Mouse (Mus musculus): Measurements from ENCODE around the gene Olfr319. TPM values are rescaled to one million over a fixed set of nuclear protein-coding genes. Genes with fewer than 3 reads are reported as not detected.
"Not testable (repeated sequence)": the region's sequence is repeated elsewhere in the genome, so short reads cannot be mapped to it uniquely, and the experiment has no call there.

Gene Olfr319
- polyA plus RNA-seq, 1 experiment from 2014 or later: 0.33 TPM

DNA sequence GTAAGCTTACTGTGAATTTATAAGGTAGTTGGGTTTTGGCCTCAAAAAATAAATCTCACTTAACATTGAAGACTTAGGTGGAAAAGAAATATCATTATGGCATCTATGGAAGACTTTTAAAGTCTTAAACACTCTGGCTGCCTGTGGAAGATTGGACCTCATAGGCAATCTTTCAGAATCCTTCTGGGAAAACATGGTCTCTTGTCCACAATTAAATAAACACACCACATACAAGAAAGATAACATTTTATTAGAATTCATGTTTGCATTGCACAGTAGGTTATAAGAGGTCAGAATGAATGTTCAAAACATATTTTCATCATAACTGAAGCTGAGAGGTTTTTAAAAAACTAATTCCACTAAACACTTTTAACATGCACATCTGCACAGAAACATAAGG, 25.0 kb downstream of the Olfr319 start, which contains the start of gene Olfr318:
Gene Olfr318, minus strand, starts transcription at position 101 of the 400 bp plus-strand sequence.
- DNase-seq (ENCODE audit: low spot score): no peak
- Histone ChIP-seq H3K27me3 (replicated peaks; ENCODE audit: control insufficient read depth, insufficient read depth, low read length) (no peaks in the 10 kb centered on the region), H3K4me3 (ENCODE audit: low read depth, low read length) (no peak within 1 kb of the TSS), H3K4me2 (ENCODE audit: low read depth, low read length) (no peak within 1 kb of the TSS), H3K27ac (replicated peaks; ENCODE audit: low read depth, low read length) (no peak within 1 kb of the TSS), H3K4me1 (ENCODE audit: control insufficient read depth, insufficient read depth, low read length) (no peaks in the 10 kb centered on the region), H3K9me3 (ENCODE audit: control insufficient read depth, low read length) (no peaks in the 10 kb centered on the region), H3K9ac (ENCODE audit: low read depth, low read length) (no peak within 1 kb of the TSS), H3K36me3 (ENCODE audit: control insufficient read depth, insufficient read depth, low read length) (no peaks in the 10 kb centered on the region)
- ATAC-seq (ENCODE audit: low read depth): no peak

GRCm38 (mm10) chr11:58727896-58728650, 29.1 kb downstream of the Olfr319 start:
- not testable (repeated sequence) for H3K4me2 ChIP-seq (ENCODE audit: low read depth, low read length); H3K9me3 ChIP-seq (ENCODE audit: control insufficient read depth, low read length); H3K4me1 ChIP-seq (ENCODE audit: control insufficient read depth, insufficient read depth, low read length); DNase-seq (ENCODE audit: low spot score); H3K27ac ChIP-seq (replicated peaks; ENCODE audit: low read depth, low read length); H3K36me3 ChIP-seq (ENCODE audit: control insufficient read depth, insufficient read depth, low read length); ATAC-seq (ENCODE audit: low read depth); H3K4me3 ChIP-seq (ENCODE audit: low read depth, low read length); H3K27me3 ChIP-seq (replicated peaks; ENCODE audit: control insufficient read depth, insufficient read depth, low read length); H3K9ac ChIP-seq (ENCODE audit: low read depth, low read length)
- 69% methylated on average over 6 of the region's 6 CpGs for WGBS

DNA sequence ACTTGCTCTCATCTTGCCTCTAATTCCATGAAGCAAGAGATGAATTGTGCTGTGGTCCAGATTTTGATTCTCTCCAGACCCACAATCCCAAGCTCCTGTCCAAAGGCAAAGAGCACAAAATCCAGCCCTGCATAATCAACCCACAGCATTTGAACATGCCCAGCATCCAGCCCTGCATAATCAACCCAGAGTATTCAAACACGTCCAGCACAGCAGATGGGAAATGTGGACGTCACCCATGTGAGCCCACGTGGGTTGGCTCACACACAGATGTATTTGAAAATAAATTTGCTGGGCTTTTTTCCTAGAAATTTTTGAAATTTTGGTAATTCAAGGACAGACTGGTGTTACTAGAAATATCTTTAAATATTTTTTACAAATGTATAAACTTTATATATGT, 34.4 kb downstream of the Olfr319 start:
- no peak overlapping the region for H3K4me3 ChIP-seq (ENCODE audit: low read depth, low read length)
- no peak for ATAC-seq (ENCODE audit: low read depth)
- 50% methylated on average over 3 of the region's 3 CpGs for WGBS

DNA sequence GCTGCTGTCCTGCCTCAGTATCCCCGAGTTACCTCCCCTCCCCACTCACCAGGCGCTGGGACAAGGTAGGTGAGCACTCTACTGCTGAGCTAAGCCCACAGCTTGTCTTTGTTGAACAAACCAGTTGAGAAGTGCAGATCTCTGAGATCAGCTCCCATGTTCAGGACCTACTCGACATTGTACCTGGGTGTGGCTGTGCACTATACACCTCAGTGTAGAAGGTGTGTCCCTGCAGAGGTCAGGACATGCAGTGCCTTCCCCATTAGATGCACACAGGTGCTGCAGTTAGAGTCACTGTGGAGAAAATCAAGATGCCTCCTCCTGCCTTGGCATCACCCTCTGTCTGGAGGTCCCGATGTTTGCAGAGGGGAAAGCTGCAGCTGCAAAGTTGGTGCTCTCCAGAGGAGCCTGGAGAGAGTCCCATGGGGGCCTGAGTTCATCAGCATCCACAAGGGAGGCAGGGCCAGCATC, 39.9 kb downstream of the Olfr319 start, which contains the start of gene Olfr317:
Gene Olfr317, minus strand, starts transcription at position 421 of the 471 bp plus-strand sequence.
- Histone ChIP-seq H3K27ac (replicated peaks; ENCODE audit: low read depth, low read length) (no peak within 1 kb of the TSS), H3K27me3 (replicated peaks; ENCODE audit: control insufficient read depth, insufficient read depth, low read length) (no peaks in the 10 kb centered on the region), H3K4me1 (ENCODE audit: control insufficient read depth, insufficient read depth, low read length) (no peaks in the 10 kb centered on the region), H3K4me3 (ENCODE audit: low read depth, low read length) (no peak within 1 kb of the TSS), H3K4me2 (ENCODE audit: low read depth, low read length) (no peak within 1 kb of the TSS), H3K36me3 (ENCODE audit: control insufficient read depth, insufficient read depth, low read length) (no peaks in the 10 kb centered on the region), H3K9me3 (ENCODE audit: control insufficient read depth, low read length) (no peaks in the 10 kb centered on the region), H3K9ac (ENCODE audit: low read depth, low read length) (no peak within 1 kb of the TSS)
- DNase-seq (ENCODE audit: low spot score) (peak; percentile 7), ATAC-seq (ENCODE audit: low read depth) (no peak)
- WGBS: 73% methylated on average over 4 of the region's 4 CpGs

More for the DNA sequence above, 34.4 kb downstream of the Olfr319 start:
- Histone ChIP-seq H3K9ac (ENCODE audit: low read depth, low read length) (no peak overlapping the region), H3K4me2 (ENCODE audit: low read depth, low read length) (no peak overlapping the region), H3K4me1 (ENCODE audit: control insufficient read depth, insufficient read depth, low read length) (no peaks in the 10 kb centered on the region), H3K27me3 (replicated peaks; ENCODE audit: control insufficient read depth, insufficient read depth, low read length) (no peaks in the 10 kb centered on the region), H3K36me3 (ENCODE audit: control insufficient read depth, insufficient read depth, low read length) (no peaks in the 10 kb centered on the region), H3K27ac (replicated peaks; ENCODE audit: low read depth, low read length) (no peak overlapping the region), H3K9me3 (ENCODE audit: control insufficient read depth, low read length) (no peaks in the 10 kb centered on the region)
- DNase-seq (ENCODE audit: low spot score): no peak

- not testable (repeated sequence) for H3K9ac ChIP-seq (ENCODE audit: low read depth, low read length); H3K4me3 ChIP-seq (ENCODE audit: low read depth, low read length); ATAC-seq (ENCODE audit: low read depth); H3K36me3 ChIP-seq (ENCODE audit: control insufficient read depth, insufficient read depth, low read length); H3K4me2 ChIP-seq (ENCODE audit: low read depth, low read length); H3K27ac ChIP-seq (replicated peaks; ENCODE audit: low read depth, low read length); DNase-seq (ENCODE audit: low spot score); H3K27me3 ChIP-seq (replicated peaks; ENCODE audit: control insufficient read depth, insufficient read depth, low read length); H3K4me1 ChIP-seq (ENCODE audit: control insufficient read depth, insufficient read depth, low read length); H3K9me3 ChIP-seq (ENCODE audit: control insufficient read depth, low read length)
- 89% methylated on average over 18 of the region's 18 CpGs for WGBS
Observed at GRCm38 (mm10) chr11:58751096-58751495, 52.1 kb downstream of the Olfr319 start.

DNA sequence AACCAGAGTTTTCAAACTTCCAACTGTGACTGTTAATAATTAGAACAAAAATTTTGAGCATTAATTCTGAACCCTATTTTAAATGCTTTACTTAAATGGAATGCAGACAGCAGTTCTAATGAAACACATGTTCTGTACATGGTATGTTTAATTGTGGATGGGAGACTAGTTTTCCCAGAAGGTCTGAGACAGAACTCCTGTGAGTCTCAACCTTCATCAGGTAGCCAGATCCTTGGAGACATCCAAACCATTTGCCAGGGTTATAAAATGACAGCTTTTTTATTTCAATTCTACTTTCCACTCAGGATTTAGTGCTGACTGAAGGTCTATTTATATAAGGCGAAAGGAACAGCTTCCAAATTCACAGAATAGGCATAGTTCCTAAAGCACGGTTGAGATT, 53.5 kb downstream of the Olfr319 start, which contains the start of gene Olfr316:
Gene Olfr316, plus strand, starts transcription at position 301 of the 400 bp plus-strand sequence.
- Histone ChIP-seq H3K4me1 (ENCODE audit: control insufficient read depth, insufficient read depth, low read length) (no peaks in the 10 kb centered on the region), H3K27ac (replicated peaks; ENCODE audit: low read depth, low read length) (no peak within 1 kb of the TSS), H3K27me3 (replicated peaks; ENCODE audit: control insufficient read depth, insufficient read depth, low read length) (no peaks in the 10 kb centered on the region), H3K36me3 (ENCODE audit: control insufficient read depth, insufficient read depth, low read length) (no peaks in the 10 kb centered on the region), H3K9me3 (ENCODE audit: control insufficient read depth, low read length) (no peaks in the 10 kb centered on the region), H3K4me3 (ENCODE audit: low read depth, low read length) (no peak within 1 kb of the TSS), H3K4me2 (ENCODE audit: low read depth, low read length) (no peak within 1 kb of the TSS), H3K9ac (ENCODE audit: low read depth, low read length) (no peak within 1 kb of the TSS)
- ATAC-seq (ENCODE audit: low read depth) (no peak), DNase-seq (ENCODE audit: low spot score) (no peak)
- 75% methylated on average over 2 of the region's 2 CpGs for WGBS

Other genes with a start within 250 kb of the Olfr319 start
- not detected in 2 replicates for gene Lypd9, start 246.2 kb upstream of the Olfr319 start, polyA plus RNA-seq (2014; fragmentation: Nextera tagmentation; extraction: Ambion mirVana)
- gene Olfr30, start 236.9 kb upstream of the Olfr319 start, polyA plus RNA-seq (2014; fragmentation: Nextera tagmentation; extraction: Ambion mirVana): 0.13 and 0.15 TPM in 2 replicates
- 0.11 and 0.12 TPM in 2 replicates for gene Olfr332, start 206.6 kb upstream of the Olfr319 start, polyA plus RNA-seq (2014; fragmentation: Nextera tagmentation; extraction: Ambion mirVana)
- not detected in 2 replicates for gene Olfr331, start 196.6 kb upstream of the Olfr319 start, polyA plus RNA-seq (2014; fragmentation: Nextera tagmentation; extraction: Ambion mirVana)
- 0.30 and 0.46 TPM in 2 replicates for gene Olfr330, start 164.3 kb upstream of the Olfr319 start, polyA plus RNA-seq (2014; fragmentation: Nextera tagmentation; extraction: Ambion mirVana)
- 0.31 TPM in 1 of 2 replicates, not detected in the other for gene Olfr329-ps, start 152.7 kb upstream of the Olfr319 start, polyA plus RNA-seq (2014; fragmentation: Nextera tagmentation; extraction: Ambion mirVana)
- gene Olfr328, start 143.5 kb upstream of the Olfr319 start, polyA plus RNA-seq (2014; fragmentation: Nextera tagmentation; extraction: Ambion mirVana): not detected in 2 replicates
- gene Olfr224, start 128.6 kb upstream of the Olfr319 start, polyA plus RNA-seq (2014; fragmentation: Nextera tagmentation; extraction: Ambion mirVana): not detected in 2 replicates
- not detected in 2 replicates for gene Olfr325, start 121.4 kb upstream of the Olfr319 start, polyA plus RNA-seq (2014; fragmentation: Nextera tagmentation; extraction: Ambion mirVana)
- not detected in 2 replicates for gene Olfr324, start 104.0 kb upstream of the Olfr319 start, polyA plus RNA-seq (2014; fragmentation: Nextera tagmentation; extraction: Ambion mirVana)
- not detected in 2 replicates for gene 2210407C18Rik, start 83.1 kb upstream of the Olfr319 start, polyA plus RNA-seq (2014; fragmentation: Nextera tagmentation; extraction: Ambion mirVana)
- gene Olfr323, start 68.7 kb upstream of the Olfr319 start, polyA plus RNA-seq (2014; fragmentation: Nextera tagmentation; extraction: Ambion mirVana): not detected in 2 replicates
- gene Trim58, start 58.7 kb upstream of the Olfr319 start, polyA plus RNA-seq (2014; fragmentation: Nextera tagmentation; extraction: Ambion mirVana): 0.07 and 0.09 TPM in 2 replicates
- gene Olfr322, start 40.4 kb upstream of the Olfr319 start, polyA plus RNA-seq (2014; fragmentation: Nextera tagmentation; extraction: Ambion mirVana): not detected in 2 replicates
- not detected in 2 replicates for gene Olfr320, start 18.1 kb upstream of the Olfr319 start, polyA plus RNA-seq (2014; fragmentation: Nextera tagmentation; extraction: Ambion mirVana)
- gene Olfr318, start 24.9 kb downstream of the Olfr319 start, polyA plus RNA-seq (2014; fragmentation: Nextera tagmentation; extraction: Ambion mirVana): not detected in 2 replicates
- gene Olfr317, start 40.0 kb downstream of the Olfr319 start, polyA plus RNA-seq (2014; fragmentation: Nextera tagmentation; extraction: Ambion mirVana): not detected in 2 replicates
- not detected in 2 replicates for gene Olfr316, start 53.6 kb downstream of the Olfr319 start, polyA plus RNA-seq (2014; fragmentation: Nextera tagmentation; extraction: Ambion mirVana)
- gene Olfr315, start 74.0 kb downstream of the Olfr319 start, polyA plus RNA-seq (2014; fragmentation: Nextera tagmentation; extraction: Ambion mirVana): 0.13 TPM in 1 of 2 replicates, not detected in the other
- gene Olfr314, start 83.8 kb downstream of the Olfr319 start, polyA plus RNA-seq (2014; fragmentation: Nextera tagmentation; extraction: Ambion mirVana): not detected in 2 replicates
- 1.7 and 5.7 TPM in 2 replicates for gene Fam183b, start 102.8 kb downstream of the Olfr319 start, polyA plus RNA-seq (2014; fragmentation: Nextera tagmentation; extraction: Ambion mirVana)
- 0.07 TPM in 1 of 2 replicates, not detected in the other for gene Olfr313, start 115.8 kb downstream of the Olfr319 start, polyA plus RNA-seq (2014; fragmentation: Nextera tagmentation; extraction: Ambion mirVana)
- gene Olfr312, start 130.1 kb downstream of the Olfr319 start, polyA plus RNA-seq (2014; fragmentation: Nextera tagmentation; extraction: Ambion mirVana): not detected in 2 replicates
- 0.08 TPM in 1 of 2 replicates, not detected in the other for gene Olfr311, start 140.1 kb downstream of the Olfr319 start, polyA plus RNA-seq (2014; fragmentation: Nextera tagmentation; extraction: Ambion mirVana)
- gene Gm12258, start 148.0 kb downstream of the Olfr319 start, polyA plus RNA-seq (2014; fragmentation: Nextera tagmentation; extraction: Ambion mirVana): 8.3 and 10.2 TPM in 2 replicates
- gene 2810021J22Rik, start 168.1 kb downstream of the Olfr319 start, polyA plus RNA-seq (2014; fragmentation: Nextera tagmentation; extraction: Ambion mirVana): 6.4 and 6.7 TPM in 2 replicates
- 5.2 and 6.5 TPM in 2 replicates for gene Zfp39, start 205.1 kb downstream of the Olfr319 start, polyA plus RNA-seq (2014; fragmentation: Nextera tagmentation; extraction: Ambion mirVana)
- gene Btnl10, start 218.7 kb downstream of the Olfr319 start, polyA plus RNA-seq (2014; fragmentation: Nextera tagmentation; extraction: Ambion mirVana): 0.07 TPM in 1 of 2 replicates, not detected in the other
- gene Rnf187, start 239.8 kb downstream of the Olfr319 start, polyA plus RNA-seq (2014; fragmentation: Nextera tagmentation; extraction: Ambion mirVana): 256 and 271 TPM in 2 replicates
- 14.9 and 20.8 TPM in 2 replicates for gene Hist3h2ba, start 249.8 kb downstream of the Olfr319 start, polyA plus RNA-seq (2014; fragmentation: Nextera tagmentation; extraction: Ambion mirVana)

Data from embryonic facial prominence, embryonic 14.5 days (tissue).